Mouse (Mus musculus) ES-E14 (cell line): Measurements from ENCODE around the gene Szrd1.

Experiments used
- CHD2 ChIP-seq: IDR thresholded peaks from 2 replicates; pipeline ENCODE4 v1.6.1; 2014; ENCODE audit warnings: mild to moderate bottlenecking, low read depth, low read length, inconsistent platforms
- MAFK ChIP-seq: IDR thresholded peaks from 2 replicates; pipeline ENCODE4 v1.6.1; 2014; ENCODE audit warnings: mild to moderate bottlenecking, low read depth, low read length, inconsistent platforms; ENCODE audit not compliant: insufficient read depth
- ZC3H11A ChIP-seq: IDR thresholded peaks from 2 replicates; pipeline ENCODE4 v1.6.1; 2012; ENCODE audit warnings: low read depth, mild to moderate bottlenecking, inconsistent platforms, low read length, borderline replicate concordance

DNA sequence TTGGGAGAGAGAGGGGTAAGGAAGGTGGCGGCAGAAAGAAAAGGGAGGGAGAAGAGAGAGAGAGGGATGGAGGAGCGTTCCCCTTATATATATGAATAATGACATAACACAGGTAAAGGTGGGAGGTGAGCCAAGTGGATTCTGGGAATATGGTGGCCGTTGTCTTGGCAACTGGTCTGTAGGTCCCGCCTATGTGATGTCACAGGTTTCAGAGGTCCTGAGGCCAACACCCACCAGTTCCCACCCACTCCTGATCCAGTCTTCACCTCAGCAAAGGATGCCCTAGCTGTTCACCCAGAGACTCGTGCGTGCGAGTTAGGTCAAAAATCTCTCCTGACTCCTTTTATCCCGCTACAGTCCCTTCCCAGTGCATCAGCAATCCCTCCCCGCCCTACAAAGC lies 38.3 kb downstream of the Szrd1 start:
- no peak for TF ChIP-seq CHD2
- TF ChIP-seq ZC3H11A, result no peak
- TF ChIP-seq MAFK, result no peak
